Mouse (Mus musculus) forebrain, embryonic 11.5 days (tissue): ENCODE data around the gene Rnf5. TPM values are rescaled to one million over a fixed set of nuclear protein-coding genes. Genes with fewer than 3 reads are reported as not detected.

ENCODE experiments used
- ATAC-seq: fragments of 200-750 bp; cut with Nextera tagmentation; replicated peaks from 2 replicates; pipeline ENCODE4 v1.8.0; 2017; ENCODE audit warnings: moderate TSS enrichment; ENCODE audit not compliant: low FRiP score
- DNase-seq: peaks from one replicate; pipeline ENCODE4 v3.0.0-alpha.2; 2017; ENCODE audit warnings: low spot score
- H3K27ac ChIP-seq: fragments of 300-500 bp; sonication (generic); 2 replicates; pipeline ENCODE4 v1.5.1; 2014; ENCODE audit warnings: low read depth, low read length
- H3K27me3 ChIP-seq: fragments of 300-500 bp; sonication (generic); 2 replicates; pipeline ENCODE4 v1.6.1; 2014; ENCODE audit warnings: mild to moderate bottlenecking, low read length, mixed read lengths; ENCODE audit not compliant: control insufficient read depth, insufficient read depth
- H3K36me3 ChIP-seq: fragments of 300-500 bp; sonication (generic); 2 replicates; pipeline ENCODE4 v1.6.1; 2014; ENCODE audit warnings: mild to moderate bottlenecking, low read length, moderate library complexity, mixed read lengths; ENCODE audit not compliant: control insufficient read depth, insufficient read depth
- H3K4me1 ChIP-seq: fragments of 300-500 bp; sonication (generic); replicated peaks from 2 replicates; pipeline ENCODE4 v1.6.1; 2014; ENCODE audit warnings: low read length, mixed read lengths; ENCODE audit not compliant: control insufficient read depth, insufficient read depth
- H3K4me2 ChIP-seq: fragments of 300-500 bp; sonication (generic); 2 replicates; pipeline ENCODE4 v1.6.1; 2014; ENCODE audit warnings: low read depth, mild to moderate bottlenecking, low read length, moderate library complexity, mixed read lengths; ENCODE audit not compliant: severe bottlenecking
- H3K4me3 ChIP-seq: fragments of 300-500 bp; sonication (generic); 2 replicates; pipeline ENCODE4 v1.5.1; 2014; ENCODE audit warnings: low read depth, low read length
- H3K9ac ChIP-seq: fragments of 300-500 bp; sonication (generic); 2 replicates; pipeline ENCODE4 v1.6.1; 2014; ENCODE audit warnings: low read length
- H3K9me3 ChIP-seq: fragments of 300-500 bp; sonication (generic); 2 replicates; pipeline ENCODE4 v1.6.1; 2016; ENCODE audit warnings: low read length, mixed read lengths; ENCODE audit not compliant: control insufficient read depth
- WGBS: fragments of 180-500 bp; shearing (Covaris S2); extraction: QIAGEN DNeasy Blood & Tissue Kit; methylation state at CpG from one replicate; pipeline ENCODE4 v1.1.7; 2014; 5-methylcytosine and 5-hydroxymethylcytosine counted together
- polyA plus RNA-seq: library from polyadenylated mRNA; unstranded; fragments of >200 nt; fragmentation: Nextera tagmentation; extraction: Ambion mirVana; gene quantifications from 2 replicates; pipeline ENCODE4 v1.2.1, GENCODE M21; 2014

Gene Rnf5
- polyA plus RNA-seq, 1 experiment from 2014 or later, result 158 TPM

- peak overlapping the region; percentile 97 for H3K4me2 ChIP-seq
- peaks cover 23% of the 10 kb centered on the region for H3K4me1 ChIP-seq
- no peaks in the 10 kb centered on the region for H3K27me3 ChIP-seq
- H3K9me3 ChIP-seq, result no peaks in the 10 kb centered on the region
- ATAC-seq (peak; percentile 60), DNase-seq (peak; percentile 97)
- H3K36me3 ChIP-seq, result peaks cover under 1% of the 10 kb centered on the region; the same call in 1 of the 2 replicates
- peak overlapping the region; percentile 94 for H3K9ac ChIP-seq
- WGBS, result 0% methylated on average over 26 of the region's 30 CpGs
- H3K27ac ChIP-seq, result peak overlapping the region; percentile 87
- H3K4me3 ChIP-seq, result peak overlapping the region; percentile 98
Observed at GRCm38 (mm10) chr17:34605609-34606008, 2.1 kb upstream of the Rnf5 start.

- peak overlapping the region; percentile 94 for H3K9ac ChIP-seq
- no peak for ATAC-seq
Observed at GRCm38 (mm10) chr17:34604511-34605237, 1.2 kb upstream of the Rnf5 start.

GRCm38 (mm10) chr17:34604061-34604508 lies 595 bp upstream of the Rnf5 start, which contains the start of gene Agpat1:
Agpat1 (plus strand) TSS chr17:34604262.
- H3K27me3 ChIP-seq, result no peaks in the 10 kb centered on the region
- 0% methylated on average over 32 of the region's 35 CpGs for WGBS
- ATAC-seq (peak; percentile 87), DNase-seq (peak; percentile 99)
- H3K36me3 ChIP-seq, result peaks cover 4% of the 10 kb centered on the region; the same call in 1 of the 2 replicates
- H3K9me3 ChIP-seq, result no peaks in the 10 kb centered on the region
- peak within 1 kb of the TSS; percentile 87 for H3K27ac ChIP-seq
- H3K9ac ChIP-seq, result peak within 1 kb of the TSS; percentile 94
- peak within 1 kb of the TSS; percentile 98 for H3K4me3 ChIP-seq
- H3K4me2 ChIP-seq, result peak within 1 kb of the TSS; percentile 97
- peaks cover 23% of the 10 kb centered on the region for H3K4me1 ChIP-seq

More at GRCm38 (mm10) chr17:34604511-34605237, 1.2 kb upstream of the Rnf5 start:
- peak overlapping the region; percentile 87 for H3K27ac ChIP-seq
- 19% methylated on average over 24 of the region's 24 CpGs for WGBS
- no peaks in the 10 kb centered on the region for H3K27me3 ChIP-seq
- H3K4me3 ChIP-seq, result peak overlapping the region; percentile 98
- H3K4me2 ChIP-seq, result peak overlapping the region; percentile 97
- peaks cover 23% of the 10 kb centered on the region for H3K4me1 ChIP-seq
- peaks cover 4% of the 10 kb centered on the region; the same call in 1 of the 2 replicates for H3K36me3 ChIP-seq
- DNase-seq, result no peak
- H3K9me3 ChIP-seq, result no peaks in the 10 kb centered on the region

- Histone ChIP-seq H3K27ac (no peak overlapping the region), H3K4me2 (no peak overlapping the region), H3K4me3 (no peak overlapping the region), H3K9ac (no peak overlapping the region), H3K4me1 (peaks cover 20% of the 10 kb centered on the region), H3K9me3 (no peaks in the 10 kb centered on the region), H3K36me3 (peaks cover 4% of the 10 kb centered on the region; the same call in 1 of the 2 replicates), H3K27me3 (no peaks in the 10 kb centered on the region)
- ATAC-seq (no peak), DNase-seq (no peak)
- WGBS, result 90% methylated on average over 12 of the region's 12 CpGs
Observed at GRCm38 (mm10) chr17:34601796-34602195, 1.7 kb downstream of the Rnf5 start.

GRCm38 (mm10) chr17:34599891-34600290 lies 3.6 kb downstream of the Rnf5 start:
- H3K4me1 ChIP-seq, result peaks cover 15% of the 10 kb centered on the region
- H3K27me3 ChIP-seq, result no peaks in the 10 kb centered on the region
- 78% methylated on average over 9 of the region's 9 CpGs for WGBS
- DNase-seq, result no peak
- no peak overlapping the region for H3K27ac ChIP-seq
- ATAC-seq, result no peak
- H3K9me3 ChIP-seq, result no peaks in the 10 kb centered on the region
- H3K4me3 ChIP-seq, result no peak overlapping the region
- H3K9ac ChIP-seq, result no peak overlapping the region
- H3K4me2 ChIP-seq, result no peak overlapping the region
- H3K36me3 ChIP-seq, result peaks cover 8% of the 10 kb centered on the region

- no peak within 1 kb of the TSS for H3K27ac ChIP-seq
Observed at GRCm38 (mm10) chr17:34597566-34598095, 5.9 kb downstream of the Rnf5 start, which contains the start of gene Ager. Ager (plus strand) TSS chr17:34597862.

GRCm38 (mm10) chr17:34596098-34596497 lies 7.4 kb downstream of the Rnf5 start:
- H3K9me3 ChIP-seq, result no peaks in the 10 kb centered on the region
- H3K4me3 ChIP-seq, result no peak overlapping the region
- H3K27me3 ChIP-seq, result no peaks in the 10 kb centered on the region
- ATAC-seq, result no peak
- WGBS, result 82% methylated on average over 8 of the region's 8 CpGs
- no peak overlapping the region for H3K27ac ChIP-seq
- H3K4me2 ChIP-seq, result no peak overlapping the region
- H3K36me3 ChIP-seq, result peaks cover 8% of the 10 kb centered on the region
- peaks cover 11% of the 10 kb centered on the region for H3K4me1 ChIP-seq
- no peak for DNase-seq
- H3K9ac ChIP-seq, result no peak overlapping the region

More at GRCm38 (mm10) chr17:34597566-34598095, 5.9 kb downstream of the Rnf5 start, which contains the start of gene Ager:
- no peak within 1 kb of the TSS for H3K4me3 ChIP-seq
- H3K4me2 ChIP-seq, result no peak within 1 kb of the TSS
- ATAC-seq (no peak), DNase-seq (no peak)
- H3K4me1 ChIP-seq, result peaks cover 11% of the 10 kb centered on the region
- no peaks in the 10 kb centered on the region for H3K27me3 ChIP-seq
- H3K36me3 ChIP-seq, result peaks cover 8% of the 10 kb centered on the region
- H3K9me3 ChIP-seq, result no peaks in the 10 kb centered on the region
- H3K9ac ChIP-seq, result peak within 1 kb of the TSS; percentile 3; the same call in 1 of the 2 replicates
- WGBS, result 20% methylated on average over 6 of the region's 6 CpGs

- H3K4me2 ChIP-seq, result peak overlapping the region; percentile 95
- no peak for ATAC-seq
- H3K4me1 ChIP-seq, result peaks cover 27% of the 10 kb centered on the region
- peaks cover 4% of the 10 kb centered on the region for H3K36me3 ChIP-seq
- DNase-seq, result peak; percentile 67
- H3K27ac ChIP-seq, result peak overlapping the region; percentile 27; the same call in 1 of the 2 replicates
- H3K9me3 ChIP-seq, result no peaks in the 10 kb centered on the region
- H3K27me3 ChIP-seq, result no peaks in the 10 kb centered on the region
- peak overlapping the region; percentile 99 for H3K9ac ChIP-seq
- 55% methylated on average over 32 of the region's 34 CpGs for WGBS
- peak overlapping the region; percentile 85 for H3K4me3 ChIP-seq
Observed at GRCm38 (mm10) chr17:34593752-34594525, 9.6 kb downstream of the Rnf5 start.
